Mouse (Mus musculus) erythroblast, adult 5-6 weeks (primary cell): ENCODE data around the gene Pigt. TPM values are rescaled to one million over a fixed set of nuclear protein-coding genes. Genes with fewer than 3 reads are reported as not detected.
A peak's percentile ranks its signal among the peaks of the same experiment; 100 is the strongest.

Experiments used
- ATAC-seq: replicated peaks from 2 replicates; pipeline ENCODE4 v1.8.0; 2016; ENCODE audit warnings: moderate number of reproducible peaks, mild to moderate bottlenecking, moderate TSS enrichment, inconsistent platforms; ENCODE audit not compliant: poor library complexity, low FRiP score, severe bottlenecking
- total RNA-seq, 2 experiments: library from RNA; stranded (forward) in 1 of 2; stranded (reverse) in 1 of 2; fragments of 150-400 nt in 1 of 2; fragments of 200-764, 138-1000 nt in 1 of 2; gene quantifications; 2 replicates each; pipeline versions ENCODE4 v1.2.3 to v1.2.4; 2015 to 2017; ENCODE audit warnings: low replicate concordance in 2 of 2

The Pigt gene
- total RNA-seq, 2 experiments from 2014 or later, result 8.6 to 13.6 TPM

DNA sequence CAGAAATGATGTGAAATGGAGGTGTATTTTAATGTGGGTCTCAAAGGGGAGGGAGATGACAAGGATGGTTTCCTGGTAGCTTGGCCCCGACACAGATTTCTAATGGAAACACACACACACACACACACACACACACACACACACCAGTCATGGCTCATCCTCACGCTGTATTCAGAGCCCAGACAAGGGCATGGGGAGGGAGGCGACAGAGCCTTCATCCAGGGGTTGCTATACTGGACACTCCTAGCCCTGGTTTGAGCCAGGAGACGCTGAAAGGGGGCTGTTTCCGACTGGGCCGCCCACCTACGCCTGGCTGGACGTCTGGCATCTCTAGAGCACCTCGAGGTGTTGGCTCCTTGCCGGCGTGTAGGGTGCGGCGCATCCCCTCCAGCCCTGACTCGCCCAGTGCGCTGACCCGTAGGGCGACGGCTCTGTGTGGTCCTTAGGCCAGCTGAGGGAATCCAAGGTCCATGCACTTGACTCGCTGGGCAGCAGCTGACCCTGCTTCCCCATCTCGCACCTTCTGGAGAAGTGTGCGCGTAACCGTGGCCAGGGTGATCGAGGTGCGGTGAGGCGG lies 11.6 kb upstream of the Pigt start, which contains the start of gene Dbndd2:
TSS of gene Dbndd2 (plus strand) at position 426 of the 577 bp plus-strand sequence.
- no peak for ATAC-seq

- no peak for ATAC-seq
These were observed 10.8 kb upstream of the Pigt start for GRCm38 (mm10) chr2:164486258-164487114.

DNA sequence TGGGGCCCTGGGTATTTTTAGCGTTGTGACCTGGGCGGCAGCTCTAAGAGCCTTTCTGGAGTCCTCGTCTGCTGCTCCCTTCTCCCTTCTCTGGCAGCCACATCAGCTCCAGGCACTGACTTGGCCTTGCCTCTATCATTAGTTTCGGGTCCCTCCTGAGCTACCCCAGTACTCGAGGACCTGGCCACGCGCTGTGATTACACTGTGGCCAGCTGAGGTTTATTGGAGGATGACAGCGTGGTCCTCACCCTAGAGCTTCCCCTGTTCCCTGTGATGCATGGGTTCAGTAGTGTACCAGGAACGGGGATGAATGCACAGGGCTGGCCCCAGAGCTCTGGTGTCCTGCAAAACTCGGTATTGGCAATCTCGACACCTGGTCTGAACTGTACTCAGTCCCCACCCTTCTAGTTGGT lies 10.2 kb upstream of the Pigt start:
- ATAC-seq, result no peak

DNA sequence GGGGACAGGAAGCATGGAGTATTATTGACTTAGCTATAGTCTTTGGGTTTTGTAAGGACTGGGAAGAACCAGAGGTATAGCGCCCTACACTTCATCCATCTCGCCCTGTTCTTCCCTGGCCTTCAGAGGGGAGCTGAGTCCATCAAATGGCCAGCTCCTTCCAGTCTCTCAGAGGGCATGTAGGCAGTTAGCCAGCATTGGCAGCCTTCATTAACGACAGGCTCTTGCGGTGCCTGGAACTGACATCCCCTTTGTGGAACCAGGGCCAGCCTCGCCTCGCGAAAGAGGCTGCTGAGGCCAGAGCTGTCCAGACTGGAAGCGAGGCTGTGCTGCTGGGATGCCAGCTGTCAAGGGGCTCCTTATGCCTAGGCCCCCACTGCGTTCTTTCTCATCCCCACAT lies 9.5 kb upstream of the Pigt start:
- no peak for ATAC-seq

- no peak for ATAC-seq
These were observed 3.2 kb upstream of the Pigt start for GRCm38 (mm10) chr2:164494126-164494525.

GRCm38 (mm10) chr2:164496331-164496730 lies 989 bp upstream of the Pigt start:
- ATAC-seq, result no peak

- peak; percentile 17; the same call in 1 of the 2 replicates for ATAC-seq
These were observed 460 bp downstream of the Pigt start for GRCm38 (mm10) chr2:164497691-164498268.

GRCm38 (mm10) chr2:164499317-164499716 lies 2.0 kb downstream of the Pigt start:
- no peak for ATAC-seq

DNA sequence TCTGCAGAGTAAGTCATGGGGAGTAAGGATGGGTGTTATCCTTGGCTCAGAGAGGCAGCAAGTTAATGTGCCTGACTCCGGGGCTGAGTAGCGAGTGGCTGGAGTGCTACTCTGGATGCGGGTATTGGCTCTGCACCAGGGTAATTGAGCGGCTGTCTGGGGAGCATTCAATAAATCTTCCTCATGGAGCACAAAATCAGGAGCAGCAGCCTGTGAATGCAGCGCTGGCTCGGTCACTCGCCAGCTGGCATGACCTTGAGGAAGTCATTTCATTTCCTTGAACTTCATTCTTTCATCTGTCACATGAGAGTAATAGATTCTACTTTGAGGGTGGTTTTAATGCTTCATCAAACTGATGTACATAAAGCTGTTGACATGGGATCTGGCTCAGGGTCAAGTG lies 3.2 kb downstream of the Pigt start:
- no peak for ATAC-seq

- ATAC-seq, result no peak
These were observed 7.6 kb downstream of the Pigt start for GRCm38 (mm10) chr2:164504919-164505318.

DNA sequence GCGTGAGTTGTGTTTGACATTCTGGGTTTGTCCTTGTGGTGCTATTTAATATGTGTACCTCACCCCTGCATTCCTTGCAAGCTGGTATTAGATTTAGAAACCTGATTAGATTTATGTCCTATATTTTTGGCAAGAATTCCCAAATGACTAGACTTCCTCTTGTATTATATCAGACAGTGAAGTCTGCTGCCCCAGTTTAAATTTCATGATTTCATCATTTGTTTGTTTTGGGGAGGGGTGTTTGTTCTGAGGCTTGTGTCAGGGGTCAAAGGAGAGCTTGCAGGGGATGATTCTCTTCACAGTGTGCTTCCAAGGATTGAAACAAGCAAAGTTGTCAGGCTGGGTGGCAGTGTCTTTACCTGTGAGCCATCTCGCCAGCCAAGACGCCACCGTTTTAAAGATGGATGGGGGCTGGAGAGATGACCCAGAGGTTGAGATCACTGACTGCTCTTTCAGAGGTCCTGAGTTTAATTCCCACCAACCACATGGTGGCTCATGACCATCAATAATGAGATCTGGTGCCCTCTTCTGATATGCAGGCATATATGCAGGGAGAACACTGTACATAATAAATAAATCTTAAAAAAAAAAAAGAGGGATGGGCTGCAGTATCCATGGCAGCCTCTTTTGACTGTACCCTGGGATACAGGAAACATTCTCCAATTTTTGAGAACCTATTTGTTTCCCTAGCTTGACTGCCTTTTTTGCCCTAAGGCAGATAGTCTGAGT lies 8.5 kb downstream of the Pigt start:
- ATAC-seq, result no peak

DNA sequence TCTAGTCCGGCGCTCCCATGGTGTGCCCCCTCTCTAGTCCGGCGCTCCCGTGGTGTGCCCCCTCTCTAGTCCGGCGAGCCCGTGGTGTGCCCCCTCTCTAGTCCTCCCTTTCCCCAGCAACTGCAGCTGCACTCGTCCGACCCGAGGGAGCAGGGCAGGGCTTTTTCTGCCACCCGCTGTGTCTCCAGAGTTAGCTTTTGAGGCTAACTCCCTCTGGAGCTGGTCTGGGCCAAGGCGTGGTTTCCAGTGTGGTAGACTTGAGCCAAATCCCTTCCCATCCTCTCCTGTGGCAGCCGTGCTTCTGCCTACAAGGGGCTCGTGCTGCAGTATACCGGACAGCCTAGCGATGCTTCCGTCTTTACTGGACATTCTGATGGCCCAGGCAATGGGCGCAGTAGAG lies 10.5 kb downstream of the Pigt start:
- ATAC-seq, result no peak

GRCm38 (mm10) chr2:164510621-164511190 lies 13.4 kb downstream of the Pigt start:
- ATAC-seq, result no peak

GRCm38 (mm10) chr2:164512121-164512909 lies 15.0 kb downstream of the Pigt start:
- ATAC-seq, result no peak

GRCm38 (mm10) chr2:164513389-164513788 lies 16.1 kb downstream of the Pigt start:
- no peak for ATAC-seq

DNA sequence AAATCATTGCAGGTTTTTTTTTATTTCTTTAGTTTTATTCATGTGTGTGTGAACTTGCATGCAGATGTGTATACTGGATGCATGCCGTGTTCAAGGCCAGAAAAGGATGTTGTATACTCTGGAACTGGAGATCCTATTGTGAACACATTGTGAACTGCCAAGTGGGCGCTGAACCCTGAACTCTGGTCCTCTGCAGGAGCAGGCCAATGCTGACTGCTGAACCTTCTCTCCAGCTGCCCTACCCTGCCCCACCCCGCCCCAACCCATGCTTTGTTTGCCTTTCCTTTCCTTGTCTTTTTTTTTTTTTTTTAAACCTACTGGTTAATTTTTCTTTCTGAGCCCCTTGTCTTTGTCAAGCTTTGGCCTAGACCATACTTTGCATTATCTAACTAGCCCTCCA lies 17.6 kb downstream of the Pigt start:
- ATAC-seq, result no peak

DNA sequence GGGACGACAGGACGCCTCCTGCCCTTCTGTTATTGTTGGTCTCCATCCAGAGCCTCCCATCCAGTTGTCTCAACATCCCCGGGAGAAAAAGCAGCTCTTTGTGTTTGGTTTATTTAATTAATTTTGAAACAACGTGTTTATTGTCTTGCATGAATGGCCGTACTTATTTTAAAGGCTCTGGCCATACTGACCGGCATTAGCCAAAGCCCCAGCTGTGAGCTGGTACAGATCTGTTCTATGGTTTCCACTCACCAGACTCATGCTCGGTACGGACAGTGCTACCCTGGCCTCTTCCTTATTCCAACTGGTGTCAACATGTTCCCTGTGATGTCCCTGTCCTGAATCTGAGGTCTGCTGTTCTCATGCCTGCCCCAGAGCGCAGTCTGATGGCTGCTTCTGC lies 18.6 kb downstream of the Pigt start:
- no peak for ATAC-seq

- no peak for ATAC-seq
These were observed 19.3 kb downstream of the Pigt start for GRCm38 (mm10) chr2:164516592-164516991.
